Mouse (Mus musculus) telencephalon, adult 2 months (tissue): ENCODE measurements around the gene Cmtm7.

Experiments used
- DNase-seq: peaks from one replicate; pipeline ENCODE4 v3.0.0-alpha.2; 2011; ENCODE audit warnings: low read depth, low spot score

Cmtm7 gene

GRCm38 (mm10) chr9:114767030-114767429 is 14.6 kb downstream of the Cmtm7 start:
- DNase-seq: no peak

GRCm38 (mm10) chr9:114763341-114763740 is 18.3 kb downstream of the Cmtm7 start:
- DNase-seq: no peak

GRCm38 (mm10) chr9:114761848-114762247 is 19.8 kb downstream of the Cmtm7 start:
- DNase-seq: no peak

- DNase-seq: no peak
Observed at GRCm38 (mm10) chr9:114760353-114760752, 21.3 kb downstream of the Cmtm7 start.

- no peak for DNase-seq
Observed at GRCm38 (mm10) chr9:114759886-114760285, 21.8 kb downstream of the Cmtm7 start.

- DNase-seq: no peak
Observed at GRCm38 (mm10) chr9:114758801-114759200, 22.9 kb downstream of the Cmtm7 start.

GRCm38 (mm10) chr9:114758272-114758671 is 23.4 kb downstream of the Cmtm7 start:
- no peak for DNase-seq

GRCm38 (mm10) chr9:114752863-114753484 is 28.7 kb downstream of the Cmtm7 start:
- peak; percentile 76 for DNase-seq

GRCm38 (mm10) chr9:114752311-114752710 is 29.3 kb downstream of the Cmtm7 start:
- no peak for DNase-seq

GRCm38 (mm10) chr9:114751582-114751981 is 30.1 kb downstream of the Cmtm7 start:
- DNase-seq: no peak

- DNase-seq: no peak
Observed at GRCm38 (mm10) chr9:114747466-114747865, 34.2 kb downstream of the Cmtm7 start.

- peak; percentile 80 for DNase-seq
Observed at GRCm38 (mm10) chr9:114747012-114747411, 34.6 kb downstream of the Cmtm7 start.

GRCm38 (mm10) chr9:114745654-114746053 is 36.0 kb downstream of the Cmtm7 start:
- no peak for DNase-seq

GRCm38 (mm10) chr9:114745163-114745562 is 36.5 kb downstream of the Cmtm7 start:
- no peak for DNase-seq

GRCm38 (mm10) chr9:114742731-114743130 is 38.9 kb downstream of the Cmtm7 start:
- no peak for DNase-seq

- DNase-seq: no peak
Observed at GRCm38 (mm10) chr9:114740336-114740735, 41.3 kb downstream of the Cmtm7 start.

GRCm38 (mm10) chr9:114736442-114736841 is 45.2 kb downstream of the Cmtm7 start:
- no peak for DNase-seq

- DNase-seq: no peak
Observed at GRCm38 (mm10) chr9:114733238-114733637, 48.4 kb downstream of the Cmtm7 start.

GRCm38 (mm10) chr9:114731871-114732682 is 49.6 kb downstream of the Cmtm7 start:
- no peak for DNase-seq

- peak; percentile 90 for DNase-seq
Observed at GRCm38 (mm10) chr9:114731011-114731755, 50.5 kb downstream of the Cmtm7 start, which contains the start of gene Cmtm6. TSS of gene Cmtm6 (plus strand) at chr9:114731116.

- DNase-seq: no peak
Observed at GRCm38 (mm10) chr9:114729911-114730805, 51.5 kb downstream of the Cmtm7 start.
